Mouse (Mus musculus) cerebellum, postnatal 25 days (tissue): ENCODE measurements around the gene Nkapd1.
A peak's percentile ranks its signal among the peaks of the same experiment; 100 is the strongest.
"Not testable (repeated sequence)": the region's sequence is repeated elsewhere in the genome, so short reads cannot be mapped to it uniquely, and the experiment has no call there.

ENCODE experiments used
- DNase-seq, 2 experiments: peaks; one replicate each; pipeline ENCODE4 v3.0.0; 2021; ENCODE audit warnings: mixed read lengths in 2 of 2

Nkapd1 gene

DNA sequence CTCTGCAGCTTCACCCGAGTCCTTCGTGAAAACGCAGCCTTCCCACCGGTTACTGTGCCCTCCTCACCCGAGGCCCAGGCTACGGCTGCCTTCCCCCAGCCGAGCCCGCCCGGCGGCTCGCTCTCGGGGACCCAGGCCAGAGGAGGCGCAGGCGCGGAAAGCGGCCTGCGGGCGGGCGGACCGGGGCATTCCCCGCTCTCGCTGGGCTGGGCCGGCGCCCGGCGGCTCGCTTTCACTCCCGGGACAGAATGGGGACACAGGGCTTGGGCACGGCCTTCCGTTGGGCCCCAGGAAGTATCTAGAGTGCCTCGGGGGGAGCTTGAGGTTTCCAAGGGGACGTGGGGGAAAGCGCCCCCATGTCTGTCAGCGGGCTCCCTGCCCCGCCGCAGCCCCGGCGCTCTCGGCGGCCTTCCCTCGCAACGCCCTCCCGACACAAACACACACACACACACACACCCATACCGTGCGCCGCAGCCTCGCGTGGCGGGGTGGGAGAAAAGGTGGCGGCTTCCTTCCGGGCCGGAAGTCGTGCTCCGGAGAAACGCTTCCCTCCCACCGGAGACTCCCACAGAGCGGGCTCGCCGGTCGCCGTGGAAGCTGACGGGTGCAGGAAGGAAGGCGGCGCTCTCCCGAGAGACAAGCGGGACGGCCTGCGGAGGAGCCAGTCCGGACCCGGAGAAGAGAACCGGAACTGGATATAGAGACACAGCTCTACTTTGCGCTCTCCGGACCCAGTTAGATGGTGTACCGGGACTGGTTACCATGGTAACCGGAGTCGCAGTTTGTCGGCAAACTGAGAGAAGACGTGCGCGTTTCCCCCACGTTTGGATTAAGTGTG, at the start of gene Nkapd1, which contains the start of gene Pih1d2:
Gene Nkapd1 (minus strand): TSS at position 699 of the 838 bp plus-strand sequence.
Gene Pih1d2 (plus strand): TSS at position 556 of the 838 bp plus-strand sequence.
- DNase-seq = peak; percentile 90

- no peak for DNase-seq
These were observed 49.2 kb upstream of the Nkapd1 start for GRCm38 (mm10) chr9:50666442-50666841.

DNA sequence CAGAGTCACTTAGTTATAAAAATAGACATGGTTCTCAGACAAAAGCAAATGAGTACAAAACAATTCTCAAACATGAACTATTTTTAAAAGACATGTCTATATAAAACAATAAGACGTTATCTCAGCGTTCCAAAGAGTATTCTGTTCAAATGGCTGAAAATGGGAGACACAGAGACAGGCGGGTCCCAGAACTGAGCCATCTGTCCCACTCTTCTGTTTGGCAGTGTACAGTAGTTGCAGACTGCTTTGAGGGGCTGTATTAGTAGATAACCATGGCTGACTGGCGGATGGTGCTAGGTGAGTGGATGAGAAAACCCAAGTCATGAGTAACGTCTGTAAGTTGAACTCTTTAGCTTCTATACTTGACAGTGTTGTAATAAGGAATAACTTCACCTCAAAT, 47.6 kb upstream of the Nkapd1 start:
- DNase-seq = no peak

DNA sequence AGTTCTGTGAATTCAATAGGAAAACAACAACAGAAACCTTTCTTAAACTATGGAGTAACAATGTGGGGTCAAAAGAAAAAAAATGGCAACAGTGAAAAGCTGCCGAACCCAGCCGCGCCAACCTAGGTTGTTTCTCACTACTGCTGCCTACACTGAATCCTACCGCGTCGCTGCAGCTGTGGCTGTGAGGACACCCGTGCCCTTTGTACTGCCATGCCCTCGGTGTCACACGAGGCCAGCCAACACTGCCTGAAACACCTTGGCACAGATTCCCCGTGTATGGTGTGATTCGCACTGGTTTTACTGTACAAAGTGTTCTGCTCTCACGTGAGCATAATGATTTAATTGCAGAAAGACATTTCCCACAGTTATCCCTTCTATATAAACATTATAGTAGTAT, 43.2 kb upstream of the Nkapd1 start:
- DNase-seq = peak; percentile 34 to 43

GRCm38 (mm10) chr9:50659392-50660217, 42.3 kb upstream of the Nkapd1 start, which contains the start of gene Dlat:
Gene Dlat, minus strand, starts transcription at chr9:50659780.
- DNase-seq = peak; percentile 95 to 96

GRCm38 (mm10) chr9:50658941-50659388, 41.7 kb upstream of the Nkapd1 start:
- no peak for DNase-seq

DNA sequence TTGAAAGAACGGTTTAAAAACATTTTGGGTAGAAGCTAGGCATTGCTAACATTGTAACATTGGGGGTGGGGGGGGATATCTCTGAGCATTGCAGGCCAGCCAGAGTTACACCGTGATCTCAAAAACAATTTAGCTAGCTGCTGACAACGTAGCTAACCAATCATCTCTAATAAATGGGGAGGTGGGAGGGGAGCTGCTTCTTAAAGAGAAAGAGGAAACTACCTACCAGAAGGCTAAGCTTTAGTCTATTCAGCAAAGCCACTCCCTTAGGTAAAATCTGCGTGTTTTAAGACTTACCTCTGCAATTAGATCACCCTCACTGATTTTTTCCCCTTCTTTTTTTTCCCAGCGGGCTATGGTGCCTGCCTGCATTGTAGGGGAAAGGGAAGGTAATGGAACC, 41.1 kb upstream of the Nkapd1 start:
- DNase-seq = no peak

DNA sequence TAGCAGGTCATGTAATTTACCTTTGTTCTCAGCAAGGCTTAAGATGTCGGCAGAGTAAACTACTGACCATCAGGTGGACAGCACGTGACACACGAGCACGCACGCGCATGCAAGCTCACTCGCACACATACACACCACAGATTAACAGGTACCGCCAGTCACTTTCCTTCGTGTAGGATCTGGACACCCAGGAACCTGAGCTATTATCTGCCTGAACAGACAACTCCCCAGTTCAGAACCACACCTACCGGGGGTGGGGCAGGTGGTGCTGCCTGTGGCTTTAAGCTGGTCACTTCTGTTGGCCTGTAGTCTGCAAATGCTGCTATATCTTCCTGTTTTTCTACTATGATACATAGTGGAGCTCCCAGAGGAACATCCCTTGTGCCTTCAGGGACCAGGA, 33.2 kb upstream of the Nkapd1 start:
- no peak for DNase-seq

DNA sequence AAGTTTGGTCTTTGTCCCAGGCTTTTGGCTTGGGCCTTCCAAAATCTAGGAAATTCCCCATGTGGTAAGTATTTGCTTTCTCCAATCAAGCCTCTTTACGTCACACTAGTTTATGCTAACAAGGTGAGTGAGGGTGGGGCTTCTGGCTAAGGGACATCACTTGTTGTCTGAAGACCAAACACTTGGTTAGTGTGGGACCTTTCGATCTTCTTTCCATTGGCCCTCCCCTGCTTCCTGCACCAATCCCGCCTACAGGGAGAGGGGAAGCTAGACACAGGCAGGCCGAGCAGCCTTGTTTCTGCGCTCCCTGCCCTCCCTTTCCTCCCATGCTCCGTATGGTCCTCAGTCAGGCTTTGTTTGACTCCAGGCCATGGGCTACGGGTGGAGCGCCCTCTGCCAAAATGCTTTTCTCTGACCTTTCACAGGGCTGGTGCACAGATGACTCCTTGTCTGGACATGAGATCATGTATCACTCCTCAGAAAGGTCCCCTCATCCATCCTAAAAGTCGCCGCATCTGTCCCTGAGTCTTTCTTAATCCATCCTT, 29.6 kb upstream of the Nkapd1 start:
- no peak for DNase-seq

- no peak for DNase-seq
These were observed 17.0 kb upstream of the Nkapd1 start for GRCm38 (mm10) chr9:50634270-50634669.

- peak in 1 of 2 experiments; percentile 29 for DNase-seq
These were observed 15.8 kb upstream of the Nkapd1 start for GRCm38 (mm10) chr9:50633059-50633458.

DNA sequence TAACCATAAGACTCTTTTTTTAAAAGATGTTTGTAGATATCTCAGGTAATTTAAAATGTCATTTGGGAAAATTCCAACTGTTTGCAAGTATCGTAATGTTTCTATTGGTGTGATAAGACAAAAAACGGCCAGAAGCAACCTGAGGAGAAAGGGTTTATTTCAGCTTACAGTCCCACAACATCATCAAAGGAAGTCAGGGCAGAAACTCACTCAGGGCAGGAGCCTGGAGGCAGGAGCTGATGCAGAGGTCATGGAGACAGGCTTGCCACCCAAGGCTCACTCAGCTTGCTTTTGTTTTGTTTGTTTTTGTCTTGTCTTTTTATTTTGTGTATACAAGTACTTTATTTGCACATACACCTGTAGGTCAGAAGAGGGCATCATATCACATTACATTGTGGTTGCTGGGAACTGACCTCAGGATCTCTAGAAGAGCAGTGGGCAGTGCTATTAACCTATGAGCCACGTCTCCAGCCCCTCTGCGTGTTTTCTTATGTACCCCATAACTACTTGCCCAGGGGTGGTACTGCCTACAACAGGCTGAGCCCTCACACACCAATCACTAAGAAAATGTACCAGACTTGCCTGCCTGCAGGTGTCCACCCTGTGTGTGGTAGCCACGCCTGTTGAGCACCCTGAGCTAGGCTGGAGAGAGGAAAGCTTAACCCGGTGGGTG, 14.9 kb upstream of the Nkapd1 start:
- no peak for DNase-seq

GRCm38 (mm10) chr9:50630903-50631302, 13.6 kb upstream of the Nkapd1 start:
- DNase-seq = not testable (repeated sequence)

- DNase-seq = no peak
These were observed 598 bp upstream of the Nkapd1 start for GRCm38 (mm10) chr9:50617794-50618330.

DNA sequence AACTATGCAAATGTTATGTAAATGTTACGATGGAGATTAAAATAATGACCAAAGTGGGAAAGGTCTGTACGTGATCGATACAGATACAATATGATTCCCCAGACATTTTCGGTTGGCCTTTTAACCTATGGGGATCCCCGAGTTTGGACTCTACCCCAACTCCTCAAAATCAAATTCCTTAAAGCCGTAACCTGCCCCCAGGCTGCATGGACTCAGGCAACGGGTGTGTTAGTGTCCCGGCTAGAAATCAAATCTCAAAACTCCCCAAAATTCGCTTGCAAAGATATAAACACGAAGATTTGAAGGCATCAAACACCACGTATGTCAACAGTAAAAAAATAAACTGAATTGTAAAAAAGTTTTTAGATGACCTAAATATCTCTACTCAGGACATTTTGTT, 1.1 kb downstream of the Nkapd1 start:
- no peak for DNase-seq

DNA sequence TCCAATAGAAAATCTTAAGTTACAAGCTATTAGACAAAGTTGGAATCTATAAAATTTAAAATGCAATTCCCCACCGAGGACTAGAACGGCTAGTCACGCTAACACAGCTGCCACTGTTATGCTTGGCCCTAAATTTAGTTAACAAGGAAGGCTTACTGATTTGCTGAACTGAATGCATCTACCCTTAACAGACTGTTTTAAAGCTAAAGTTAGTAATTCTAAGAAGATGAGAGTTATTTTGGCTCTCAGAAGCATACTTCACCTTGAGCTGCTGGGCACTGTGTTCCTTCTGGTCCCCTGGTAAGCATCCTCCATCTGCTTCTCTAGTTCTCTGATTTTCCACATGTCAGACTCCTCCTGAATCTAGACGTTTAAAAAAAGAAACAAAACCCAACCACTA, 5.1 kb downstream of the Nkapd1 start:
- DNase-seq = no peak

DNA sequence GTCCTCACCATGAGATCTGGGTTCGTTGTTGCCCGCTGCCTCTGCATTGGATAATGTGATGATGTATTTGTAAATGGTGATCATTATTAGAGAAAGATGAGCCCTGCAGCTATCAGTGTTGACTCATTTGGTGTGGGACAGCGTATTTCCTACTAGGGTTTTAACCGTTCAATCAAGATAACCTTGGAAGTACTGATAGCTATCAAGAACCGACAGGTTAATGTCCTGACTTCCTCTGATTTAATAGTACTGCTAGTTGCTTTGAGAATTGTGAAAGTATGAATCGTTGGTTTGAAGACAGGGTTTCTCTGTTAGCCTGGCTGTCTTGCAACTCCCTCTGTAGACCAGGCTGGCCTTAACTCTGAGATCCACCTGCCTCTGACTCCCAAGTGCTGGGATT, 12.9 kb downstream of the Nkapd1 start:
- no peak for DNase-seq

DNA sequence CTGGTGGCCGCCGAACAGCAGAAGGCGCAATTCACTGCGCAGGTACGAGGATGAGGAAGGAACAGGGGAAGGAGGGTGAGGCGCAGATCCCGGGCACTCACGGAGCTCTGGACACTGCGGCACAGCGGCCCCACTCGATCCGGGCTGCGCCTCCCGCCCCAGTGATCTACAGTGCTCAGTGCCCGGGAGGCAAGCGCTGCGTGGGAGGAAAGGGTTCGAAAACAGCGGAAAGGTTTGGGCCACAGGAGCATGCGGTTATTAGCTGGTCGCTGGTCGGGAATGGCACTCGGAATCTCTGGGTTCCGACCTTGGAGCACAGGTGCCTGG, 13.3 kb downstream of the Nkapd1 start:
- no peak for DNase-seq

GRCm38 (mm10) chr9:50603189-50603997, 13.9 kb downstream of the Nkapd1 start, which contains the start of the genes Sdhd and Timm8b:
Gene Sdhd, minus strand, starts transcription at chr9:50603812.
Gene Timm8b, plus strand, starts transcription at chr9:50603910.
- peak; percentile 93 to 96 for DNase-seq

- DNase-seq = no peak
These were observed 15.0 kb downstream of the Nkapd1 start for GRCm38 (mm10) chr9:50602055-50602845.

DNA sequence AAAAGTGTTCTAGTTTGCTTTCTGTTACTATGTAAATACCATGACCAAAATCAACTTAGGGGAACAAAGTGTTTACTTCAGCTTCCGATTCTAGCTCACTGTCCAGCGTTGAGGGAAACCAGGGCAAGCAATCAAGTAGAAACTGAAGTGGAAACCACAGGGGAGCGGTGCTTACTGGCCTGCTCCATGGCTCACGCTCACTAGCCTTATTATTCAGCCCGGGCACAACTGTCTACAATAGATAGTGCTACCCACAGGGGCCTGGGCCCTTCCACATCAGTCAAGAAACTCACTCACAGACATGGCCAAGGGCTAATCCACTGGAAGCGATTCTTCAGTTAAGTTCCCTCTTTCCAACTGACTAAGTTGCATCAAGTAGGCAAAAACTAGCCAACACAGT, 15.7 kb downstream of the Nkapd1 start:
- DNase-seq = no peak
